Comparison of ENCODE assay signal across 20 mouse cellular contexts in the genomic region with DNA sequence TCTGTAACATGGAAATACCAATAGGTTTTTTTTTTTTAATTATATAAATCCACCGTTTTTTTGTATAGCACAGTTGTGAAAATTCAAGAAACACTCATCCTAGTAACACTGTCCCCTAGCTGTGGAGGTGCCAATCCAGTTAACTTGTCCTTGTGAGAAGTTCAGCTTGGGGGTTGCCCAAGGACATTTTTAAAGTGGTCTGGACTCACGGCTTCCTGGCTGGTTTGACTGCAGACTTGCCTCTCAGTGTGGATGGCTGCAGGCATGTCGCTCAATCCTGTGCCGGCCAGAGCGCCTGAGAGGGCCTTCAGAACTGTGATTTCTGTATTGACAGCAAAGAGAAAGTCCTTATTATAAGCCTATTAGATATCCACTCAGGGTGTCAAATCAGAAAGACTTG. TPM values are rescaled to one million over a fixed set of nuclear protein-coding genes. Genes with fewer than 3 reads are reported as not detected.
DNase-seq lines count a peak whose midpoint lies in the region; ATAC-seq lines count a peak whose summit lies in the region.
"Had no signal": no experiment of that assay in that cellular context is flagged by ENCODE, and none has a peak within 500 bp of the region (broad histone marks: within the 10 kb centered on the region; RNA-seq: fewer than 3 reads in every experiment).

No protein-coding gene starts in this region.

- H3K27me3 ChIP-seq in heart, embryonic 11.5 days (ENCODE audit: control insufficient read depth, insufficient read depth, low read length), result no peaks in the 10 kb centered on the region
- no peaks in the 10 kb centered on the region for H3K27me3 ChIP-seq in heart, embryonic 10.5 days (ENCODE audit: insufficient read depth, poor library complexity, severe bottlenecking)
- H3K27me3 ChIP-seq in heart, embryonic 16.5 days (ENCODE audit: control insufficient read depth, insufficient read depth, low read length), result no peaks in the 10 kb centered on the region
- no peaks in the 10 kb centered on the region for H3K27me3 ChIP-seq in liver, embryonic 15.5 days
- H3K27me3 ChIP-seq: forebrain, embryonic 13.5 days; heart, embryonic 15.5 days; kidney, embryonic 15.5 days; lung, embryonic 15.5 days; megakaryocyte, embryonic 14.5 days had no signal

- WGBS in heart, embryonic 11.5 days (ENCODE audit: insufficient replicate concordance), result 57% methylated on average over 5 of the region's 5 CpGs
- 58% methylated on average over 5 of the region's 5 CpGs for WGBS in heart, embryonic 10.5 days
- WGBS in heart, embryonic 16.5 days, result 54% methylated on average over 5 of the region's 5 CpGs
- WGBS in liver, embryonic 15.5 days (ENCODE audit: insufficient replicate concordance), result 62% methylated on average over 5 of the region's 5 CpGs

- no peak overlapping the region for H3K9ac ChIP-seq in heart, embryonic 11.5 days (ENCODE audit: low read depth, low read length)
- H3K9ac ChIP-seq in heart, embryonic 16.5 days (ENCODE audit: low read length), result peak overlapping the region; percentile 29; the same call in 1 of the 2 replicates
- H3K9ac ChIP-seq in liver, embryonic 15.5 days, result no peak overlapping the region
- H3K9ac ChIP-seq: forebrain, embryonic 13.5 days; heart, embryonic 15.5 days; kidney, embryonic 15.5 days; lung, embryonic 15.5 days had no signal

- peaks cover 26% of the 10 kb centered on the region for H3K4me1 ChIP-seq in heart, embryonic 11.5 days (ENCODE audit: control insufficient read depth, insufficient read depth, low read length)
- H3K4me1 ChIP-seq in heart, embryonic 10.5 days, result peaks cover 50% of the 10 kb centered on the region
- peaks cover 43% of the 10 kb centered on the region for H3K4me1 ChIP-seq in heart, embryonic 16.5 days (ENCODE audit: control insufficient read depth, insufficient read depth, low read length)
- peaks cover 58% of the 10 kb centered on the region for H3K4me1 ChIP-seq in liver, embryonic 15.5 days (replicated peaks)

- DNase-seq in heart, embryonic 10.5 days (ENCODE audit: low spot score), result no peak
- DNase-seq in adrenal gland, postnatal 10 days, result peak; percentile 46
- no peak for DNase-seq in embryo, embryonic 10 days (ENCODE audit: low spot score)
- no peak for DNase-seq in kidney, postnatal 25 days
- DNase-seq: cerebellum, adult 11-12 months; gastrocnemius, adult 2 months; right cerebral cortex, postnatal 14 days; thymus, adult 18-20 months had no signal

- H3K4me2 ChIP-seq in heart, embryonic 11.5 days, result peak overlapping the region; percentile 11; the same call in 1 of the 2 replicates
- peak overlapping the region; percentile 32; the same call in 1 of the 2 replicates for H3K4me2 ChIP-seq in heart, embryonic 16.5 days (ENCODE audit: low read depth, low read length)
- peak overlapping the region; percentile 35 for H3K4me2 ChIP-seq in liver, embryonic 15.5 days
- H3K4me2 ChIP-seq: forebrain, embryonic 13.5 days; kidney, embryonic 15.5 days; lung, embryonic 15.5 days had no signal

- no peak overlapping the region for H3K4me3 ChIP-seq in heart, embryonic 11.5 days (ENCODE audit: low read depth, low read length)
- no peak overlapping the region for H3K4me3 ChIP-seq in heart, embryonic 10.5 days
- H3K4me3 ChIP-seq in heart, embryonic 16.5 days (ENCODE audit: low read length), result no peak overlapping the region
- no peak overlapping the region for H3K4me3 ChIP-seq in liver, embryonic 15.5 days (replicated peaks)
- H3K4me3 ChIP-seq: forebrain, embryonic 13.5 days; gastrocnemius, adult 2 months; heart, embryonic 15.5 days; kidney, embryonic 15.5 days; layer of hippocampus, adult 2 months; left cerebral cortex, adult 2 months; lung, embryonic 15.5 days had no signal

- no peak for ATAC-seq in heart, embryonic 11.5 days (replicated peaks; ENCODE audit: insufficient number of reproducible peaks, low FRiP score, low TSS enrichment)
- ATAC-seq in heart, embryonic 16.5 days (replicated peaks; ENCODE audit: extremely low read depth, insufficient read depth, low FRiP score), result no peak
- no peak for ATAC-seq in liver, embryonic 15.5 days (ENCODE audit: insufficient read depth)
- ATAC-seq: forebrain, embryonic 13.5 days; hindbrain, postnatal 0 days; midbrain, embryonic 16.5 days had no signal

- no peaks in the 10 kb centered on the region for H3K9me3 ChIP-seq in heart, embryonic 11.5 days (replicated peaks; ENCODE audit: control insufficient read depth, low read length)
- no peaks in the 10 kb centered on the region for H3K9me3 ChIP-seq in heart, embryonic 10.5 days
- no peaks in the 10 kb centered on the region for H3K9me3 ChIP-seq in heart, embryonic 16.5 days (replicated peaks; ENCODE audit: control insufficient read depth, low read length)
- no peaks in the 10 kb centered on the region for H3K9me3 ChIP-seq in liver, embryonic 15.5 days (replicated peaks)
- H3K9me3 ChIP-seq: forebrain, embryonic 13.5 days; heart, embryonic 15.5 days; kidney, embryonic 15.5 days; lung, embryonic 15.5 days; megakaryocyte, embryonic 14.5 days had no signal

- peaks cover 8% of the 10 kb centered on the region; the same call in 1 of the 2 replicates for H3K36me3 ChIP-seq in heart, embryonic 11.5 days (ENCODE audit: control insufficient read depth, insufficient read depth, low read length)
- peaks cover 27% of the 10 kb centered on the region for H3K36me3 ChIP-seq in heart, embryonic 10.5 days
- H3K36me3 ChIP-seq in heart, embryonic 16.5 days (ENCODE audit: control insufficient read depth, insufficient read depth), result peaks cover 5% of the 10 kb centered on the region; the same call in 1 of the 2 replicates
- peaks cover 8% of the 10 kb centered on the region; the same call in 1 of the 2 replicates for H3K36me3 ChIP-seq in liver, embryonic 15.5 days (replicated peaks)

- H3K27ac ChIP-seq in heart, embryonic 11.5 days (ENCODE audit: low read depth, low read length), result no peak overlapping the region
- H3K27ac ChIP-seq in heart, embryonic 10.5 days, result no peak overlapping the region
- no peak overlapping the region; the same call in 1 of the 2 replicates for H3K27ac ChIP-seq in heart, embryonic 16.5 days (ENCODE audit: low read length)
- H3K27ac ChIP-seq in liver, embryonic 15.5 days (replicated peaks), result no peak overlapping the region
- H3K27ac ChIP-seq: forebrain, embryonic 13.5 days; gastrocnemius, adult 2 months; heart, embryonic 15.5 days; hindbrain, postnatal 0 days; kidney, embryonic 15.5 days; layer of hippocampus, adult 2 months; left cerebral cortex, adult 2 months; lung, embryonic 15.5 days had no signal

RNA-seq across cellular contexts. Expression of a gene that starts 3.4 kb away (rescaled TPM):
- polyA plus RNA-seq in heart, embryonic 11.5 days (2014; fragmentation: Nextera tagmentation; extraction: Ambion mirVana), result 18.9 and 24.0 TPM in 2 replicates
- polyA plus RNA-seq in heart, embryonic 10.5 days (2016; fragmentation: Nextera tagmentation; extraction: Ambion mirVana), result 30.5 and 32.5 TPM in 2 replicates
- total RNA-seq in adrenal gland, postnatal 10 days (2021), result 10 to 100 TPM; 15.3 to 16.8 TPM
- polyA plus RNA-seq in heart, embryonic 16.5 days (2015; fragmentation: Nextera tagmentation; extraction: Ambion mirVana), result 26.3 and 28.4 TPM in 2 replicates
- polyA plus RNA-seq in liver, embryonic 15.5 days (2015; fragmentation: Nextera tagmentation; extraction: Ambion mirVana), result 8.9 and 9.2 TPM in 2 replicates
